Mouse (Mus musculus): Measurements from ENCODE around the gene Arhgap17. TPM values are rescaled to one million over a fixed set of nuclear protein-coding genes. Genes with fewer than 3 reads are reported as not detected.

The Arhgap17 gene
- polyA plus RNA-seq, 1 experiment from 2014 or later, result 14.2 TPM

DNA sequence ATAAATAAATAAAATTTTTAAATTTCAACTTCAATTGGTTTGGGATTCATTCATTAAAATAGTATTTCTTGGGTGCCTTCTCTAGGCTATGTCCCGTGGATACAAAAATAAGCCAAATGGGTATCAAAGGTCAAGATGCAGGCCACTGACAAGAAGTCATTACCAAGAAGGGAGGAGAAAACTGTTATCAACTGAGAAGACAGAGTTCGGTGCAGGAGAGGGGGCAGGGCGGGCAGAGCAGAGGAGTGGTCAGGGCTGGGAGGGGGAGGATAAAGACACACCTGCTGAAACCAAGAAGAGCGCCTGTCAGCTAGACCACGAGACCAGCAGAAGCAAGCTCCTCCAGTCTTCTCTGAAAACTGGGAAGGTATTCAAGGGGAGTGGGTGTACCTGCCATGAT, 15.8 kb downstream of the Arhgap17 start:
- no peak overlapping the region for H3K27ac ChIP-seq (replicated peaks)
- 90% methylated on average over 5 of the region's 5 CpGs for WGBS
- no peaks in the 10 kb centered on the region for H3K36me3 ChIP-seq
- no peak overlapping the region for H3K4me2 ChIP-seq
- no peaks in the 10 kb centered on the region for H3K27me3 ChIP-seq
- no peak for ATAC-seq (ENCODE audit: low read depth)
- no peaks in the 10 kb centered on the region for H3K4me1 ChIP-seq (replicated peaks)
- no peak overlapping the region for H3K4me3 ChIP-seq
- H3K9me3 ChIP-seq, result no peaks in the 10 kb centered on the region
- no peak overlapping the region for H3K9ac ChIP-seq

DNA sequence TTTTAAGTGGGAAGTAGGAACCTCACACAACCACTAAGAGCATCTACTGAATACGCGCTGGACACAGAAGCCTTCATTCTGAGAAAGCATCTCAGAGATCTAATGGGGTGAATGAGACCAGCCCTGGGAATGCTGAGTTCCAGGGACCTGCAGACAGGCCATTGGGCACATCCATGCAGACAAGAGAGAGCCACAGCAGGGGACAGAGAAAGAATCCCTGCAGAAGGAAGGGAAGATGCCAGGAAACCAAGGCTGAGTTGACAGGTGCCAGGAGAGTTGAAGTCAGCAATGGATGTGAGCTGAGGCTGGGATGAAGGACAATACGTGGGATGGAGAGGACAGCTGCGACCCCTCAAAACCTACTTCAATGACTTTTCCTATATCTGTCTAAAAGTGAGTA, 16.6 kb downstream of the Arhgap17 start:
- H3K4me2 ChIP-seq, result no peak overlapping the region
- ATAC-seq (ENCODE audit: low read depth), result no peak
- H3K36me3 ChIP-seq, result no peaks in the 10 kb centered on the region
- no peaks in the 10 kb centered on the region for H3K4me1 ChIP-seq (replicated peaks)
- no peak overlapping the region for H3K27ac ChIP-seq (replicated peaks)
- no peak overlapping the region for H3K9ac ChIP-seq
- H3K27me3 ChIP-seq, result no peaks in the 10 kb centered on the region
- no peaks in the 10 kb centered on the region for H3K9me3 ChIP-seq
- H3K4me3 ChIP-seq, result no peak overlapping the region
- WGBS, result 95% methylated on average over 4 of the region's 4 CpGs

DNA sequence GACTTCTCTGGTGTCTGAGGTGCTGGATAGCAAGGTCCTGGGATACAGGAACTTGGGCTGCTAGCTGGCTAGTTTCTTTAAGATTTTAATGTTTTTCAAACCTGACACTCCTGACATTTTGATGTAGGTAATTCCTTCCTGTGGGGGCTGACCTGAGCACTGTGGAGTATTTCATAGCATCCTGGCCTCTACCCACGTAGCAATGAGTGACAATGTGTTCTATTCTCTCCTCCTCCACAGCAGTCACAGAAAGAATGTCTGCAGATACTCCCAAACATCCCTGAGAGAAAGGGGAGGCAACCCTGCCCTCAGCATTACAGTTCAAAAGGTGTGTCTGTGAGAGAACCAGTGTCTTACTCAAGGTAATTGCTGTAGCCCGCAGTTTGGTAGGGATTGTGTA, 19.5 kb downstream of the Arhgap17 start:
- no peaks in the 10 kb centered on the region for H3K36me3 ChIP-seq
- no peak overlapping the region for H3K9ac ChIP-seq
- no peak overlapping the region for H3K27ac ChIP-seq (replicated peaks)
- H3K4me3 ChIP-seq, result no peak overlapping the region
- WGBS, result 80% methylated on average over 2 of the region's 2 CpGs
- H3K27me3 ChIP-seq, result no peaks in the 10 kb centered on the region
- no peak for ATAC-seq (ENCODE audit: low read depth)
- peaks cover 7% of the 10 kb centered on the region; the same call in 1 of the 2 replicates for H3K4me1 ChIP-seq (replicated peaks)
- H3K9me3 ChIP-seq, result no peaks in the 10 kb centered on the region
- H3K4me2 ChIP-seq, result no peak overlapping the region

DNA sequence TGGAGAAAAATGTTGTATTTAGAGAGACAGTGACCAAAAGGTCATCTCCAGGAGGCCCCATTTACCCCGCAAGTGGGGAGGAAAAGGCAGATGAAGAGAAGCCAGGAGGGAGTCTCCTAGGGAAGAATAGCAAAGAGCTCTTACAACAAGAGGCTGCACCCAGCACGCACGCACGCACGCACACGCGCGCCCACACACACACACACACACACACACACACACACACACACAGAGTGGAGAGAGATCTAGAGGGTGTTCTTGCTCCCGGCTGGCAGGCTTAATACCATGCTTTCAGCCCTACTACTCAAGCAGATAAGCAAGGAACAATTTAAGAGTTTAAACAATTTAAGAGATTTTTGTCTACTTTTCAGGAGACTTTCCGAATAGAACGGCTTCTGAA, 19.9 kb downstream of the Arhgap17 start:
- no peaks in the 10 kb centered on the region for H3K9me3 ChIP-seq
- H3K36me3 ChIP-seq, result no peaks in the 10 kb centered on the region
- H3K27ac ChIP-seq (replicated peaks), result no peak overlapping the region
- H3K4me2 ChIP-seq, result no peak overlapping the region
- ATAC-seq (ENCODE audit: low read depth), result no peak
- WGBS, result 72% methylated on average over 11 of the region's 11 CpGs
- H3K9ac ChIP-seq, result no peak overlapping the region
- no peaks in the 10 kb centered on the region for H3K27me3 ChIP-seq
- peaks cover 7% of the 10 kb centered on the region; the same call in 1 of the 2 replicates for H3K4me1 ChIP-seq (replicated peaks)
- H3K4me3 ChIP-seq, result no peak overlapping the region

DNA sequence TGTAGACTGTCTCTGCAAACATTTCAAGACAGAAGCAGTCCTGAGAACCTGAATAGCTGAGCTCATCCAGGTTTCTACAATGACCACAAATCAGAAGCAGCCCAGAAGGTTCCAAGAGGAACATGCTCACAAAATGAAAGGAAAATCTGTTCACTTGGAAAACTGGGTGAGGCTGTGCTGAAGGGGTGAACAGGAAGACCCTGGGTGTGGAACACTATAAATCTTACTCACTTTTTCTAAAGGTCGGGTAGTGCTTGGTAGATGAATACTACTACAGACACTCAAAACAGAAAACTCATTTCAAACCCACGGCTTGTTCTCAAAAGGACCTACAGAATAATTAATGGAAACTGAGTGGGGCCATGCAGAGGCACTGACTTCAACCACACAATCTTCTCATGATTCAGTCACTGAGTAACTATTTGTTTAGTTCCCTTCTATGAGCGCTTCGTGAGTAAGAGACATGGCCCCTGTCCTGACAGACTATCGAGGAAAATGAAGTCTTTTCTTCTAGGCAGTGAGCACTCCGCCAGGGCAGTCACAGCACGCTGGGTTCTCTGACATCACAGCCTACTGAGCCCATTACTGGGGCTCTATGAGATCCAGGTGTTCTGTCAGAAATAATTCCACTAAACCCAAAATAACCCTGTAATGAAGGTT, 23.0 kb downstream of the Arhgap17 start:
- no peak overlapping the region for H3K27ac ChIP-seq (replicated peaks)
- no peak overlapping the region for H3K4me3 ChIP-seq
- H3K9ac ChIP-seq, result no peak overlapping the region
- H3K4me1 ChIP-seq (replicated peaks), result peaks cover 20% of the 10 kb centered on the region
- H3K36me3 ChIP-seq, result no peaks in the 10 kb centered on the region
- no peaks in the 10 kb centered on the region for H3K27me3 ChIP-seq
- 75% methylated on average over 7 of the region's 7 CpGs for WGBS
- H3K4me2 ChIP-seq, result no peak overlapping the region
- ATAC-seq (ENCODE audit: low read depth), result no peak
- no peaks in the 10 kb centered on the region for H3K9me3 ChIP-seq

DNA sequence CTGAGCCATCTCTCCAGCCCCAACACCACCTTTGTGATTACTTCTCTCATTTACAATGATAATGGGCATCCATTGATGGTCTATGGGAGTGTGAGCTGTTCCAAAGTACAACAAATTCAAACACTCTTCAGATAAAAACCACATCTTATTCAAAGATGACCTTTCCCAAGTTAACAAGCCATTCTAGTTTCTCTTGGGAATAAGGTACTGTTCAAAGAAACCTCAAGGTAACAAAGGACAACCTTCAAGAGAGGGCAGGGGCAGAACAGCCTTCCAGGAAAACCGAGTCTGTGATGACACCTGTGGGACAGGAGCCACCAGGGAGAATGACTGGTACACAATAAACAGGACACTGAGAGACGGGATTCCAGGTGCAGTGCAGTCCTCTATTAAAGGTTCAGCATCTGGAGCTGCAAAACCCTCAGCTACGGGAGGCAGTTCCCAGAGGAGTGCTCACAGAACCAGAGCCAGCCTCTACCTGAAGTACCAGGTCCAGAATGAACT, 24.6 kb downstream of the Arhgap17 start:
- no peak overlapping the region for H3K27ac ChIP-seq (replicated peaks)
- no peak overlapping the region for H3K4me2 ChIP-seq
- H3K9ac ChIP-seq, result no peak overlapping the region
- no peak overlapping the region for H3K4me3 ChIP-seq
- no peak for ATAC-seq (ENCODE audit: low read depth)
- no peaks in the 10 kb centered on the region for H3K36me3 ChIP-seq
- peaks cover 28% of the 10 kb centered on the region for H3K4me1 ChIP-seq (replicated peaks)
- no peaks in the 10 kb centered on the region for H3K27me3 ChIP-seq
- no peaks in the 10 kb centered on the region for H3K9me3 ChIP-seq
- WGBS, result 74% methylated on average over 3 of the region's 3 CpGs

DNA sequence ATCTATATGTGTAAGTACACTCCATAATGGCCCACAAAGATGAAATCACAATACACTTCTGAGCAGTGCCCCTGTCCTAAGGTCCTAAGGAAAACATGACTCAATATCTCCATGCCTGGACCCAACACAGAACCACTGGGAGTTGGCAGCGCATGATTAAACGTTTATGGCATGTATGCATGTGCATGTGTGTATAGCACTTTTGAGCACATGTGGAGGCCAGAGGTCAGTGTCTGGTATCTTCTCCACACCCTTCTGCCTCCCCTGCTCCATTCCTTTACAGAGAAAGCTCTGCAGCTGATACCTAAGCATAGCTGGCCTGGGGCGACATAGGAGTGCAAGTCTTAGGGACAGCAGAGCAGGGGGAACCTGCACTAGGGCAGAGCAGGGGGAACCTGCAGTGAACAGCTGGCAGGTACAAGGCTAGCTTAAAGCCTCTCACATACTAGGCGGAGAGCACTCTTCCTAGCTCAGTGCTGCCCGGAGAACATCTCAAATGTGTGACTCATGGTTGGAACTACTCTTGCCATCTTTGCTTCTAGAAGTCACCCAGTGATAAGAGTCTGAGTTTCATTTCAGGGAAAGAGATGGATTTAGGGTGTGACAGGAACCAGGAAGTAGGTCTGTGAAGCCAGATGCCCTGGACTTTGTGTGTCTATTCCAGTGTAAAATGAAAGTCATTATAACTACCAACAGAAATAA, 25.5 kb downstream of the Arhgap17 start:
- H3K4me3 ChIP-seq, result no peak overlapping the region
- no peak overlapping the region for H3K27ac ChIP-seq (replicated peaks)
- no peaks in the 10 kb centered on the region for H3K36me3 ChIP-seq
- H3K4me1 ChIP-seq (replicated peaks), result peaks cover 28% of the 10 kb centered on the region
- no peaks in the 10 kb centered on the region for H3K9me3 ChIP-seq
- no peak overlapping the region for H3K9ac ChIP-seq
- H3K27me3 ChIP-seq, result no peaks in the 10 kb centered on the region
- no peak for ATAC-seq (ENCODE audit: low read depth)
- H3K4me2 ChIP-seq, result no peak overlapping the region
- 93% methylated on average over 5 of the region's 5 CpGs for WGBS

DNA sequence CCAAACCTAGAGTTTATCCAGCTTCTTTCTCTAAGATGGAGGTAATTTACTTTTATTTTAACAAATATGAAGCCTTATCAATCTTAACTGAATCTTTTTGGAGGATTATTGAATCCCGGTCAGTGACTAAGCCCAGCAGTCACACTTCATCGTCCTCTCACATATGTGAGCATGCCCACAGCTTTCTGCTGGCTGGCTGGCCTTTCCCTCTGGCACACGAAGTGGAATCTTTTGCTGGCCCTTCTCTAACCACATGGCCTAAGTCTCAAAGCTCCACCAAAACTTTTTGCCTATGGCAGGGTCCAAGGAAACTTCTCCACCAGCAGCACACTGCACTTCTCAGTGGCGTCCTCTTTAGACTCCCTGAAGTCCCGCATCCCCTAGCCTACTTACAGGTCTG, 27.8 kb downstream of the Arhgap17 start:
- Histone ChIP-seq H3K36me3 (no peaks in the 10 kb centered on the region), H3K9me3 (no peaks in the 10 kb centered on the region), H3K4me2 (no peak overlapping the region), H3K4me3 (no peak overlapping the region), H3K27ac (replicated peaks) (no peak overlapping the region), H3K9ac (no peak overlapping the region), H3K4me1 (replicated peaks) (peaks cover 35% of the 10 kb centered on the region), H3K27me3 (no peaks in the 10 kb centered on the region)
- ATAC-seq (ENCODE audit: low read depth), result no peak
- 79% methylated on average over 5 of the region's 5 CpGs for WGBS

DNA sequence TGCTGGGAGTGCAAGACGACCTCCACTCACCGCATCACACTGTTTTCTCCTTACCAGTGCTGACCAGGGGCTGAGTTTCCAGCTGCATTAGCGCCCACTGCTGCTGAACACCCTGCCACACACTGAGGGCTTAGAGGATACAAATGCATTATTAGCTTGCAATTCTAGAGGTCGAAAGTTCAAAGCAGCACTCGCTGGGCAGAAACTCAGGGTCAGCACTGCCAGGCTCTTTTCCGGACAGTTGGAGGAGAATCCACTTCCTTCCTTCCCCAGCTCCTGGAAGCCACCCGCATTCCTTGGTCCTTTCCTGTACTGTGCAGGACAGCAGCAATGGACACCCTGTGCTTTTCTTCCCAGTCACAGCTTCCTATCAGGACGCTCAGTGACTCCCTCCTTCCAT, 31.4 kb downstream of the Arhgap17 start:
- H3K27me3 ChIP-seq, result no peaks in the 10 kb centered on the region
- H3K4me2 ChIP-seq, result no peak overlapping the region
- no peak for ATAC-seq (ENCODE audit: low read depth)
- no peaks in the 10 kb centered on the region for H3K9me3 ChIP-seq
- H3K36me3 ChIP-seq, result no peaks in the 10 kb centered on the region
- no peak overlapping the region for H3K27ac ChIP-seq (replicated peaks)
- 46% methylated on average over 8 of the region's 8 CpGs for WGBS
- H3K4me3 ChIP-seq, result no peak overlapping the region
- H3K9ac ChIP-seq, result no peak overlapping the region
- H3K4me1 ChIP-seq (replicated peaks), result peaks cover 30% of the 10 kb centered on the region

DNA sequence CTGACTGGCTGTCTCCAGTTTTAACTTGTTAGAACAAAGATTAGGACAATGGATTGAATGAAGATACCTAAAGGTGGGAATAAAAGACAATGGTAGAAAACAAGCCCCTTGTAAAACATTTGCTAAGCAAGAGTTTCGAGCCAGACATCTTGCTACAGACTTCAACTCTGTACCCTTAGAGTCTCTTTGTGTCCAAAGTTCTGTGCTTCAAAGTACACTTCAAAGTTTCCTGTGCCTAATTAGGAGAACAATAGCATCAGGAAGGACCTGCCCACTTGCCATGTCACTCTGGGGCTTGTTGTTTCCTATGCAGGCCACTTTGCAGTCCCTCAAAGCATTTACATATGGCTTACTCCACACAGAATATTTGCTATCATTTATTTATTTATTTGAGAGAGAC, 33.4 kb downstream of the Arhgap17 start:
- Histone ChIP-seq H3K4me3 (no peak overlapping the region), H3K9ac (no peak overlapping the region), H3K4me2 (no peak overlapping the region), H3K9me3 (no peaks in the 10 kb centered on the region), H3K36me3 (no peaks in the 10 kb centered on the region), H3K27me3 (no peaks in the 10 kb centered on the region), H3K4me1 (replicated peaks) (peaks cover 13% of the 10 kb centered on the region; the same call in 1 of the 2 replicates), H3K27ac (replicated peaks) (no peak overlapping the region)
- ATAC-seq (ENCODE audit: low read depth), result no peak
- 54% methylated on average over 1 of the region's 1 CpGs for WGBS

DNA sequence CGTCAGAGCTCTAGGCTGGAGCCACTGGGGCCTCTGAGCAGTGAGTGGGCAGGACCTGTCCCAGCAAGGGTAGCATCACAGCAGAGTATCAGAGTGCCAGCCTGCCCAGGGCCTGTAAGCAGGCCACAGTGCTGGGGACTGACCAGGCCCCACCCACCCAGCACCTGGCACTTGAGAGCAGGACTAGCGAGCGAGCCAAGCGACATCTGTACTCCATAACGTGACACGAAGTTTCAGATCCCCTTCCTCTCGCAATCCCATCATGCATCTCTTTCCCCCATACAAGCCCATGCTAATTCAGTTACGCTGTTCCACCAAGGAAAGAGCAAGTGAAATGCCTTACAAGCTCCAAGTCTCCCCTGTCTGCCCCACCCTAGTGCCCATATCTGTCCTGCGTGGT, 39.2 kb downstream of the Arhgap17 start:
- WGBS, result 95% methylated on average over 9 of the region's 9 CpGs
- Histone ChIP-seq H3K9ac (no peak overlapping the region), H3K4me2 (no peak overlapping the region), H3K4me3 (no peak overlapping the region), H3K9me3 (no peaks in the 10 kb centered on the region), H3K27ac (replicated peaks) (no peak overlapping the region), H3K4me1 (replicated peaks) (no peaks in the 10 kb centered on the region), H3K27me3 (no peaks in the 10 kb centered on the region), H3K36me3 (peaks cover 16% of the 10 kb centered on the region)
- no peak for ATAC-seq (ENCODE audit: low read depth)

DNA sequence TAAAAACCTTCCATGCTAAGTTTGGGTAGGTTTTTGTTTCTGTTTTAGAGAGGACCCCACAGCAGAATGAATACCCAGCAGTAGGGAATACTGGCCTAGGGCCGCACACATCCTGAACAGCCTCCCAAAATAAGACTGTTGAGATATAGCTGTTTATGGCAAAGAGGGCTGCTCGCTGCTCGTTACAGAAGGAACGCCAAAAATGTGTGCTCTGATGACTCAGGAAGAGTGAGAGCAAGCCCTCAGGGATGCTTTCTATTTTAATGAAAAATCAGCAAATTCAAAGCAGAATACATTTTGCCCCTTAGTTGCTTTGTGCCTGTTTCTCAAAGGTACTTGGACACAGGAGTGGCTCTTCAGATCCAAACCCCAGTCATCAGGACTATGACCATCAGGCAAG, 41.8 kb downstream of the Arhgap17 start:
- 91% methylated on average over 4 of the region's 4 CpGs for WGBS

More for the DNA sequence above, 41.8 kb downstream of the Arhgap17 start:
- no peak overlapping the region for H3K27ac ChIP-seq (replicated peaks)
- no peak overlapping the region for H3K4me2 ChIP-seq
- H3K36me3 ChIP-seq, result peaks cover 36% of the 10 kb centered on the region
- no peak overlapping the region for H3K4me3 ChIP-seq
- H3K4me1 ChIP-seq (replicated peaks), result no peaks in the 10 kb centered on the region
- H3K9ac ChIP-seq, result no peak overlapping the region
- no peak for ATAC-seq (ENCODE audit: low read depth)
- H3K27me3 ChIP-seq, result no peaks in the 10 kb centered on the region
- no peaks in the 10 kb centered on the region for H3K9me3 ChIP-seq
